Mouse (Mus musculus) C2C12 (cell line): ENCODE measurements around the gene Pknox1. TPM values are rescaled to one million over a fixed set of nuclear protein-coding genes. Genes with fewer than 3 reads are reported as not detected.

Source experiments
- H3K27me3 ChIP-seq: one replicate; pipeline ENCODE4 v1.6.1; 2011; ENCODE audit not compliant: control insufficient read depth, insufficient read depth, insufficient read length
- H3K36me3 ChIP-seq: one replicate; pipeline ENCODE4 v1.6.1; 2011; ENCODE audit not compliant: control insufficient read depth, insufficient read depth
- H3K4me3 ChIP-seq: one replicate; pipeline ENCODE4 v1.5.1; 2011; ENCODE audit warnings: mild to moderate bottlenecking, control low read depth; ENCODE audit not compliant: poor library complexity, insufficient read depth, severe bottlenecking
- H3K79me2 ChIP-seq: one replicate; pipeline ENCODE4 v1.6.1; 2011; ENCODE audit not compliant: control insufficient read depth, insufficient read depth
- H3K79me3 ChIP-seq: one replicate; pipeline ENCODE4 v1.6.1; 2011; ENCODE audit warnings: low read depth, control low read depth
- H3ac ChIP-seq: one replicate; pipeline ENCODE3; 2011; ENCODE audit warnings: low read depth; ENCODE audit not compliant: control insufficient read depth, insufficient read length
- CEBPB ChIP-seq: IDR thresholded peaks from one replicate; pipeline ENCODE4 v1.6.1; 2011; ENCODE audit warnings: low read depth, mild to moderate bottlenecking, control low read depth, moderate library complexity
- CTCF ChIP-seq: IDR thresholded peaks from one replicate; pipeline ENCODE4 v1.5.1; 2011; ENCODE audit not compliant: control insufficient read depth, insufficient read depth, insufficient read length
- FOSL1 ChIP-seq: IDR thresholded peaks from one replicate; pipeline ENCODE4 v1.8.0; 2011; ENCODE audit warnings: mild to moderate bottlenecking, low read length; ENCODE audit not compliant: poor library complexity, insufficient read depth, severe bottlenecking
- MAX ChIP-seq: IDR thresholded peaks from one replicate; pipeline ENCODE4 v1.6.1; 2011; ENCODE audit warnings: mild to moderate bottlenecking, control low read depth
- MYOD1 ChIP-seq: IDR thresholded peaks from one replicate; pipeline ENCODE4 v1.6.1; 2011; ENCODE audit warnings: low read depth; ENCODE audit not compliant: control insufficient read depth, insufficient read length
- MYOG ChIP-seq: IDR thresholded peaks from one replicate; pipeline ENCODE4 v1.6.1; 2011; ENCODE audit not compliant: control insufficient read depth, insufficient read length; ENCODE audit errors: extremely low read depth
- USF1 ChIP-seq: IDR thresholded peaks from one replicate; pipeline ENCODE4 v1.6.1; 2011; ENCODE audit warnings: low read depth, mild to moderate bottlenecking, control low read depth, moderate library complexity
- polyA plus RNA-seq: library from polyadenylated mRNA; unstranded; fragments of >200 nt; fragmentation: generic; extraction: Trizol; gene quantifications from one replicate; pipeline ENCODE4 v1.2.1, GENCODE M21; 2012; ENCODE audit warnings: missing spikeins

Pknox1 gene
- polyA plus RNA-seq, 1 experiment, result 13.6 TPM

DNA sequence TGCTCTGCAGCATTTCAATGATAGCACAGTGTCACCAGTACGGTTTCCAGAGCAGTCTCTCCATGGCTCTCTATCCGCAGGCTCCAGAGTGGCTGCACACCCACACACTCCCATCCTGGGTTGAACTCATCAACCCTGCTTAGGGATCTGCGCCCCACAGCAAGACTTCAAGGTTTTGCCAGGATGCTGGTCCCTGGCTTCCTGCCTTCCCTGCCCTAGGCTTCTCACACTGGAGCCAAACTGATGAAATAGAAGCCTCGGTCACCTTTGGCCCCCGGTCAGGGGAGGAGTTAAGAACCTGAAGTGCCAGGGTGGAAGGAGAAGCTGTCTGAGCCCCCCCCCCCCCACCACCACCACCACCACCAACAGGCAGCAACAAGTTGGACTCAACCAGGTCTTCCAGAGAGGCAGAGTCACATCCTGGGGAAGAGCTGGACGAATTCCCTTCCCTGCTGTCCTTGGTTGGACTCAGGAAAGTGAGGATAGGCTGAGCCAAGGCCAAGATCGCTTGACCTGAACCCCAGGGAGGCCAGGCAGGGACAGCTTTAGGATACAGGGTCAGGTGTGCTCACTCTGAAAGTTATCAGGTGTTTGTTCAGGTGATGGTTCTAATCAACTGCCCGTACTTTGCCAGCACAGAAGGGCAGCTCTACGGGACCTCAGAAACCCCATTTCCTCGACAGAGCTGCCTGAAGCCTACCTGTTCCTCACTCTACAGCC, 66.7 kb downstream of the Pknox1 start:
- Histone ChIP-seq H3K27me3 (peaks cover 6% of the 10 kb centered on the region), H3K79me3 (no peaks in the 10 kb centered on the region), H3ac (no peak overlapping the region), H3K79me2 (no peaks in the 10 kb centered on the region), H3K4me3 (no peak overlapping the region), H3K36me3 (no peaks in the 10 kb centered on the region)
- TF ChIP-seq MYOG, result no peak
- TF ChIP-seq CTCF, result no peak
- TF ChIP-seq MYOD1, result no peak
- no peak for TF ChIP-seq USF1
- no peak for TF ChIP-seq CEBPB
- no peak for TF ChIP-seq FOSL1
- TF ChIP-seq MAX, result no peak

GRCm38 (mm10) chr17:31633007-31633406, 68.5 kb downstream of the Pknox1 start:
- H3K4me3 ChIP-seq, result no peak overlapping the region
- H3K79me2 ChIP-seq, result no peaks in the 10 kb centered on the region
- H3ac ChIP-seq, result no peak overlapping the region
- TF ChIP-seq CEBPB (no peak), FOSL1 (no peak), MYOG (no peak), MYOD1 (no peak), MAX (no peak), CTCF (no peak), USF1 (no peak)
- H3K79me3 ChIP-seq, result no peaks in the 10 kb centered on the region
- no peaks in the 10 kb centered on the region for H3K36me3 ChIP-seq
- H3K27me3 ChIP-seq, result peaks cover 6% of the 10 kb centered on the region

DNA sequence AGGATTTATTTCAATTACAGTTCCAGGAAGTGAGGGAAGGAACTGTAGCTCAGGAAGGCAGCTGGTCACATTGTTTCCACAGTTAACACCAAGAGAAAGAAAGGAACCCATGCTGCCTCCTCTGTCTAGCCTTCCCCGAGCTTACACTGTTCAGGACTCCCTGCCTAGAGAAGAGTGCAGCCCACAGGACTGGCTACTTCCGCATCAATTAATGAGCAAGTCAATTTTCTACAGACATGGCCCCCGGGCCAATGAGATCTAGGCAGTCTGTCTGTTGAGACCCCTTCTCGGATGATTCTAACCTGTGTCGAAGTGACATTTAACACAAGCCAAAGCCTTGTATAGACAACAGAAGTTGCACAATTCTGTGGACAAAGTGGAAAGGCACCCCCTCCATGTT, 70.4 kb downstream of the Pknox1 start:
- TF ChIP-seq USF1, result no peak
- no peak for TF ChIP-seq CTCF
- TF ChIP-seq MYOG, result no peak
- no peak for TF ChIP-seq FOSL1
- no peak for TF ChIP-seq MAX
- Histone ChIP-seq H3ac (no peak overlapping the region), H3K27me3 (peaks cover 6% of the 10 kb centered on the region), H3K36me3 (no peaks in the 10 kb centered on the region), H3K79me3 (no peaks in the 10 kb centered on the region), H3K4me3 (no peak overlapping the region), H3K79me2 (no peaks in the 10 kb centered on the region)

DNA sequence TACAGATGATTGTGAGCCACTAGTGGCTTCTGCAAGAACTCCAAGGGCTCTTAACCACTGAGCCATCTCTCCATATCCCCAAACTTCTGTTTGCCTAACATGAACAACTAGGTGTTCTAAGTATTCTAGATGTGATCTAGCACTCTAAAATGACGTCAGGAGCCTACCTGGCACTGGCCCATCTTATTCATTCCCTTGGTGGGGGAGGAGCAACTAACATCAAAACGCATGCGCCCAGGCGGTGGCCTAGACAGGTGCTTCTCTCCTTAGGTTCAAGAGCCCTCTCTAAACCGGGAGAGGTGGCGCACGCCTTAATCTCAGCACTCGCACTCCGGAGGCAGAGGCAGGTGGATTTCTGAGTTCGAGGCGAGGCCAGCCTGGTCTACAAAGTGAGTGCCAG, 71.2 kb downstream of the Pknox1 start:
- Histone ChIP-seq H3K36me3 (no peaks in the 10 kb centered on the region), H3K4me3 (no peak overlapping the region), H3ac (no peak overlapping the region), H3K79me3 (no peaks in the 10 kb centered on the region), H3K27me3 (peaks cover 6% of the 10 kb centered on the region), H3K79me2 (no peaks in the 10 kb centered on the region)
- TF ChIP-seq USF1 (no peak), CTCF (no peak)

DNA sequence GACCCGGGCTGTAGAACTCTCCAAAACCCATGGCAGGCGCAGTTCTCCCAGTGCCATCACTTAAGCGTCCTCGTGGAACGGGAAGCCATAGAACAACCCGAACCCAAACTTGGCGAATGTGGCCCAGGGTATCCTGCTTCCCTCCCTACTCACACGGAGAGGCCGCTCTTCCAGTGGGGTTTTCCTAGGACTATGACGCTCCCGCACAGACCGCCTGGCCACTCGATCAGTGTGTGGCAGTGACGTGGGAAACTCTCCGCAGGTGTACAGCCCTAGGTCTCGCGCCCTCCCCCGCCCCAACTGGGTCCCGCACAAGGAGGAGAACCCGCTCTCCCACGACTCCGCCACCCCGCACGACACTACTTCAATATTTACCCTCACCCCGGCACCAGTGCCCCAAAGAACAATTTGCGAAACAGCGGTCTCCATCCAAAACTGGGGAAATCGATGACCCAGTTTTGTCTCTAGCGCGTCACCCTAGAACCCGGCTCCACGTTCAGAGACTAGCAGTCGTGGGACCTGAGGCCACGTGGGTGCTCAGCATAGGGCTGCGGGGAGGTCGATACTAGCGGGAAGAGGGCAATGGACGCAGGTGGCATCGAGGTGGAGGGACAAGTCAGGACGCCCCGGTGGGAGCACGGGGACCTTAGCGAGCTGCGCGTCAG, 71.9 kb downstream of the Pknox1 start:
- H3ac ChIP-seq, result no peak overlapping the region
- H3K79me3 ChIP-seq, result no peaks in the 10 kb centered on the region
- H3K27me3 ChIP-seq, result peaks cover 6% of the 10 kb centered on the region
- no peak for TF ChIP-seq USF1
- no peak for TF ChIP-seq CEBPB
- no peak for TF ChIP-seq MYOD1
- TF ChIP-seq MAX, result no peak
- TF ChIP-seq FOSL1, result no peak
- TF ChIP-seq MYOG, result no peak
- TF ChIP-seq CTCF, result no peak
- no peaks in the 10 kb centered on the region for H3K36me3 ChIP-seq
- H3K79me2 ChIP-seq, result no peaks in the 10 kb centered on the region
- no peak overlapping the region for H3K4me3 ChIP-seq

DNA sequence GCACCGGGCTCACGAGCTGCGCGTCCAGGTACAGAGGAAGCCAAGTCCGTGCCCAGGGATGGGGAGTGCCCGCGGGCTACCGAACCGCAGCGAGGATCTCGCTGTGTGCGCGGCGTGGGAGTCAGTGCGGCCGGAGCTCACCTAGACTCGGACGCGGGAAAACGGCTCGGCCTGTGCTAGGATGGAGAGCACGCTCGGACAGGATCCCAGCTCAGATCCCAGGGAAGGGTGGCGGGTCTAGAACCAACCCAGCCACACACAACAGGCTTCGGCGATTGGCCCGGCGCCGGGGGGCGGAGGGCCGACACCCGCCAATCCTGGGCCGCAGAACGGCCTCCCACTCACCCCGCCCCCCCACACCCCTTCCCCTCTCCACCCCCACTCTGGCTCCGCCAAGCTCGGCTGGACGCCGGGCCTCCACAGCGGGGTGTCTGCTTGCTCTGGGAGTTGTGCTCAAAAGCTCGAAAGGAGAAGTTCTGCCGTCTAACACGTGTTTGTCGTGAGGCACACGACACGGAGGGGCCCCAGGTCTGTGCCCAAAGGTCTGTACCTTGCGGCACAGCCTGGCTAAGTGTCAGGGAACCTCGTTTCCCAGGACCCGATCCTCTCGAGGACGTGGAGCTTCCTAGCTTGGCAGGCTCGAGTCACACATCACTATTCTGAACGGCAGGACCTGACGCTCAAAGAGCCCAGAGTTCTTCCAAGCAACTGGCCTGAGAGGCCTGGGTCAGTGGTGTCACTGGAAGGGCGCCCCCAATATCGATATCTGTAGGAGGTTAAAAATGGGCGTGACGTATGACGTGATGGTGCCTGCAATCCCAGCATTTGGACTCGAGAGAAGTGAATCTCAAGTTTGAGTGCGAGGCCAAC, 72.6 kb downstream of the Pknox1 start, which contains the start of gene Cbs:
Cbs (minus strand) TSS at position 297 of the 870 bp plus-strand sequence.
- H3K36me3 ChIP-seq, result no peaks in the 10 kb centered on the region
- no peak within 1 kb of the TSS for H3K4me3 ChIP-seq
- H3K79me2 ChIP-seq, result no peaks in the 10 kb centered on the region
- TF ChIP-seq USF1, result no peak
- no peak for TF ChIP-seq FOSL1
- no peak for TF ChIP-seq MAX
- TF ChIP-seq CTCF, result no peak
- TF ChIP-seq MYOD1, result no peak
- TF ChIP-seq CEBPB, result no peak
- no peak for TF ChIP-seq MYOG
- peaks cover 3% of the 10 kb centered on the region for H3K27me3 ChIP-seq
- H3ac ChIP-seq, result no peak within 1 kb of the TSS
- no peaks in the 10 kb centered on the region for H3K79me3 ChIP-seq
